Comparison of ENCODE assay signal across 13 mouse cellular contexts in the genomic region with DNA sequence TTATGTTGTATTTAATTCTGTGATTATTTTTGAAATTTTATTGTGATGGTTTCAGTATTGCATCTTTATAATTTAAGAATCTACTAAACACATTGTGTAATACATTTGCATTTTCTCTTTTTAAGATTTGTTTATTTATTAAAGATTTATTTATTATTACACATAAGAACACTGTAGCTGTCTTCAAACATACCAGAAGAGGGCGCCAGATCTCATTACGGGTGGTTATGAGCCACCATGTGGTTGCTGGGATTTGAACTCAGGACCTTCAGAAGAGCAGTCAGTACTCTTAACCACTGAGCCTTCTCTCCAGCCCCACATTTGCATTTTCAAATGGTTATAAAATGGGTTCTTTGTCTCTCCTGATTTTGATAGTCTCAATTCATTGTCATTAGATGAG. TPM values are rescaled to one million over a fixed set of nuclear protein-coding genes. Genes with fewer than 3 reads are reported as not detected.
DNase-seq lines count a peak whose midpoint lies in the region; ATAC-seq and TF ChIP-seq lines count a peak whose summit lies in the region.
"Had no signal": no experiment of that assay in that cellular context is flagged by ENCODE, and none has a peak within 500 bp of the region (broad histone marks: within the 10 kb centered on the region; RNA-seq: fewer than 3 reads in every experiment).

No protein-coding gene starts in this region.

- H3K27ac ChIP-seq in forebrain, postnatal 0 days (ENCODE audit: low read depth, low read length) = no peak overlapping the region
- H3K27ac ChIP-seq in forebrain, embryonic 12.5 days = no peak overlapping the region
- no peak overlapping the region for H3K27ac ChIP-seq in lung, postnatal 0 days (ENCODE audit: low read length)
- H3K27ac ChIP-seq in bone marrow macrophage, adult 2 months (ENCODE audit: insufficient read depth, low read depth, low read length) = no peak overlapping the region
- no peak overlapping the region for H3K27ac ChIP-seq in thymus, adult 2 months (ENCODE audit: control insufficient read depth, insufficient read depth, low read length)
- H3K27ac ChIP-seq: forebrain, embryonic 15.5 days; limb, embryonic 10.5 days had no signal

- no peak for ATAC-seq in forebrain, postnatal 0 days
- no peak for ATAC-seq in forebrain, embryonic 12.5 days (ENCODE audit: low FRiP score)
- ATAC-seq in lung, postnatal 0 days = no peak
- ATAC-seq: forebrain, embryonic 15.5 days had no signal

- 84% methylated on average over 2 of the region's 2 CpGs for WGBS in forebrain, postnatal 0 days
- 72% methylated on average over 2 of the region's 2 CpGs for WGBS in forebrain, embryonic 12.5 days
- 48% methylated on average over 2 of the region's 2 CpGs for WGBS in lung, postnatal 0 days
- WGBS in thymus, adult 2 months = 79% methylated on average over 2 of the region's 2 CpGs

- peak; percentile 35 for TF ChIP-seq CTCF in forebrain, postnatal 0 days (IDR thresholded peaks at IDR 0.05; ENCODE audit: low read depth)
- peak; percentile 56 for TF ChIP-seq CTCF in lung, postnatal 0 days (IDR thresholded peaks at IDR 0.05)
- TF ChIP-seq CTCF in bone marrow macrophage, adult 2 months (IDR thresholded peaks at IDR 0.05; ENCODE audit: low read depth, low read length) = peak; percentile 35; the same call in 1 of the 2 replicates
- TF ChIP-seq CTCF in thymus, adult 2 months (IDR thresholded peaks at IDR 0.05; ENCODE audit: borderline replicate concordance, control insufficient read depth, extremely low read depth, insufficient read depth, low read length, poor library complexity) = no peak

- H3K4me3 ChIP-seq in forebrain, postnatal 0 days (ENCODE audit: low read depth, low read length) = no peak overlapping the region
- no peak overlapping the region for H3K4me3 ChIP-seq in forebrain, embryonic 12.5 days (replicated peaks)
- H3K4me3 ChIP-seq in lung, postnatal 0 days (ENCODE audit: low read depth, low read length) = no peak overlapping the region
- H3K4me3 ChIP-seq in bone marrow macrophage, adult 2 months (ENCODE audit: insufficient read depth, low read length) = no peak overlapping the region
- no peak overlapping the region for H3K4me3 ChIP-seq in thymus, adult 2 months (ENCODE audit: control insufficient read depth, insufficient read depth, low read length)

- H3K4me1 ChIP-seq in forebrain, postnatal 0 days (ENCODE audit: insufficient read depth) = no peaks in the 10 kb centered on the region
- H3K4me1 ChIP-seq in forebrain, embryonic 12.5 days = peaks cover 14% of the 10 kb centered on the region
- H3K4me1 ChIP-seq in lung, postnatal 0 days (ENCODE audit: insufficient read depth, low read depth, low read length) = peaks cover 3% of the 10 kb centered on the region; the same call in 1 of the 2 replicates
- peaks cover 16% of the 10 kb centered on the region for H3K4me1 ChIP-seq in bone marrow macrophage, adult 2 months (ENCODE audit: control insufficient read depth, insufficient read depth, low read length)
- H3K4me1 ChIP-seq in thymus, adult 2 months (replicated peaks; ENCODE audit: control insufficient read depth, insufficient read depth, low read length) = peaks cover 3% of the 10 kb centered on the region; the same call in 1 of the 2 replicates

- H3K36me3 ChIP-seq in forebrain, postnatal 0 days (ENCODE audit: insufficient read depth) = no peaks in the 10 kb centered on the region
- H3K36me3 ChIP-seq in forebrain, embryonic 12.5 days (replicated peaks) = no peaks in the 10 kb centered on the region
- no peaks in the 10 kb centered on the region for H3K36me3 ChIP-seq in lung, postnatal 0 days (ENCODE audit: insufficient read depth, low read length)
- no peaks in the 10 kb centered on the region for H3K36me3 ChIP-seq in thymus, adult 2 months (ENCODE audit: control insufficient read depth, insufficient read depth, low read length)
- H3K36me3 ChIP-seq: forebrain, embryonic 15.5 days had no signal

- no peak overlapping the region for H3K9ac ChIP-seq in forebrain, postnatal 0 days
- no peak overlapping the region for H3K9ac ChIP-seq in forebrain, embryonic 12.5 days
- no peak overlapping the region for H3K9ac ChIP-seq in lung, postnatal 0 days (replicated peaks; ENCODE audit: low read depth)

- peak; percentile 5 for DNase-seq in forebrain, postnatal 0 days
- DNase-seq in lung, postnatal 0 days (ENCODE audit: low spot score) = peak; percentile 32
- no peak for DNase-seq in lung, postnatal 25 days (ENCODE audit: low spot score)
- peak; percentile 37 for DNase-seq in retina, embryonic 14.5 days (ENCODE audit: low spot score)
- DNase-seq in thymus, postnatal 36 days = no peak
- DNase-seq in thymus, adult 2 months = no peak
- DNase-seq: cerebellum, adult 11-12 months; heart, postnatal 36 days had no signal

- no peaks in the 10 kb centered on the region for H3K27me3 ChIP-seq in forebrain, postnatal 0 days (ENCODE audit: insufficient read depth, low read length)
- no peaks in the 10 kb centered on the region for H3K27me3 ChIP-seq in forebrain, embryonic 12.5 days
- H3K27me3 ChIP-seq in lung, postnatal 0 days (replicated peaks; ENCODE audit: insufficient read depth, low read length) = no peaks in the 10 kb centered on the region
- no peaks in the 10 kb centered on the region for H3K27me3 ChIP-seq in thymus, adult 2 months (ENCODE audit: control insufficient read depth, insufficient read depth, low read length)
- H3K27me3 ChIP-seq: forebrain, embryonic 15.5 days had no signal

- no peak for TF ChIP-seq EP300 in lung, postnatal 0 days (IDR thresholded peaks at IDR 0.05)

- no peaks in the 10 kb centered on the region for H3K9me3 ChIP-seq in forebrain, postnatal 0 days (ENCODE audit: low read length)
- H3K9me3 ChIP-seq in forebrain, embryonic 12.5 days = no peaks in the 10 kb centered on the region
- H3K9me3 ChIP-seq in lung, postnatal 0 days (ENCODE audit: low read length) = no peaks in the 10 kb centered on the region
- H3K9me3 ChIP-seq: forebrain, embryonic 15.5 days; limb, embryonic 10.5 days had no signal

- no peak overlapping the region for H3K4me2 ChIP-seq in forebrain, postnatal 0 days (ENCODE audit: low read depth)
- H3K4me2 ChIP-seq in forebrain, embryonic 12.5 days = no peak overlapping the region
- peak overlapping the region; percentile 76; the same call in 1 of the 2 replicates for H3K4me2 ChIP-seq in lung, postnatal 0 days (replicated peaks; ENCODE audit: low read depth, low read length)

- no peak for TF ChIP-seq POLR2A in bone marrow macrophage, adult 2 months (IDR thresholded peaks at IDR 0.05; ENCODE audit: borderline replicate concordance, low read depth, low read length)
- TF ChIP-seq POLR2A in thymus, adult 2 months (IDR thresholded peaks at IDR 0.05; ENCODE audit: control insufficient read depth, extremely low read depth, insufficient read depth, low read length, poor library complexity) = no peak

RNA-seq across cellular contexts. Expression of a gene that starts 2.1 kb away (rescaled TPM):
- 36.4 and 40.9 TPM in 2 replicates for total RNA-seq in forebrain, postnatal 0 days (2014; rRNA removed)
- polyA plus RNA-seq in forebrain, postnatal 0 days (2015; fragmentation: Nextera tagmentation; extraction: Ambion mirVana) = 2.6 and 5.7 TPM in 2 replicates
- 7.7 and 10.8 TPM in 2 replicates for polyA plus RNA-seq in forebrain, embryonic 12.5 days (2016; fragmentation: Nextera tagmentation; extraction: Ambion mirVana)
- polyA plus RNA-seq in lung, postnatal 0 days (2015; fragmentation: Nextera tagmentation; extraction: Ambion mirVana) = 10.0 and 12.9 TPM in 2 replicates
- polyA plus RNA-seq in bone marrow macrophage, adult 2 months (2012; ENCODE audit: insufficient read depth, insufficient read length, missing spikeins) = 53.0 and 63.0 TPM in 2 replicates
- polyA plus RNA-seq in thymus, adult 2 months (2012; rRNA removed) = 24.2 and 34.1 TPM in 2 replicates

RNA-seq across cellular contexts. Expression of a gene that starts 2.1 kb away (rescaled TPM):
- 6.4 and 8.0 TPM in 2 replicates for total RNA-seq in forebrain, postnatal 0 days (2014; rRNA removed)
- 2.1 and 3.9 TPM in 2 replicates for polyA plus RNA-seq in forebrain, postnatal 0 days (2015; fragmentation: Nextera tagmentation; extraction: Ambion mirVana)
- polyA plus RNA-seq in forebrain, embryonic 12.5 days (2016; fragmentation: Nextera tagmentation; extraction: Ambion mirVana) = 8.4 and 8.5 TPM in 2 replicates
- polyA plus RNA-seq in lung, postnatal 0 days (2015; fragmentation: Nextera tagmentation; extraction: Ambion mirVana) = 4.6 and 5.0 TPM in 2 replicates
- polyA plus RNA-seq in bone marrow macrophage, adult 2 months (2012; ENCODE audit: insufficient read depth, insufficient read length, missing spikeins) = 13.2 and 18.4 TPM in 2 replicates
- 3.0 and 3.3 TPM in 2 replicates for polyA plus RNA-seq in thymus, adult 2 months (2012; rRNA removed)

RNA-seq across cellular contexts. Expression of a gene that starts 54.0 kb away (rescaled TPM):
- not detected in 2 replicates for total RNA-seq in forebrain, postnatal 0 days (2014; rRNA removed)
- polyA plus RNA-seq in forebrain, postnatal 0 days (2015; fragmentation: Nextera tagmentation; extraction: Ambion mirVana) = not detected in 2 replicates
- not detected in 2 replicates for polyA plus RNA-seq in forebrain, embryonic 12.5 days (2016; fragmentation: Nextera tagmentation; extraction: Ambion mirVana)
- polyA plus RNA-seq in lung, postnatal 0 days (2015; fragmentation: Nextera tagmentation; extraction: Ambion mirVana) = not detected in 2 replicates
- not detected in 2 replicates for polyA plus RNA-seq in bone marrow macrophage, adult 2 months (2012; ENCODE audit: insufficient read depth, insufficient read length, missing spikeins)
- polyA plus RNA-seq in thymus, adult 2 months (2012; rRNA removed) = not detected in 2 replicates
- total RNA-seq: heart, postnatal 36 days; monocyte, adult 5-6 weeks had no signal
- polyA plus RNA-seq: forebrain, embryonic 15.5 days; limb, embryonic 10.5 days had no signal

Comparison
In these comparisons a context has a peak if more than half of its experiments do, and no peak if none do; other contexts are left out.
1. DNase-seq: peak in forebrain, postnatal 0 days (single experiment), lung, postnatal 0 days (single experiment) and retina, embryonic 14.5 days (single experiment); none in lung, postnatal 25 days (single experiment), thymus, postnatal 36 days (0 of 2) and thymus, adult 2 months (single experiment).